Mouse (Mus musculus) lung, embryonic 16.5 days (tissue): ENCODE results near the gene 4930442H23Rik. TPM values are rescaled to one million over a fixed set of nuclear protein-coding genes. Genes with fewer than 3 reads are reported as not detected.
"Not testable (repeated sequence)": the region's sequence is repeated elsewhere in the genome, so short reads cannot be mapped to it uniquely, and the experiment has no call there.

Experiments
- ATAC-seq: fragments of 200-750 bp; cut with Nextera tagmentation; 2 replicates; pipeline ENCODE4 v1.8.0; 2017; ENCODE audit warnings: low read depth, mild to moderate bottlenecking, moderate library complexity
- H3K27ac ChIP-seq: fragments of 300-500 bp; sonication (generic); 2 replicates; pipeline ENCODE4 v1.5.1; 2014; ENCODE audit warnings: mild to moderate bottlenecking, control low read depth, low read length
- H3K27me3 ChIP-seq: fragments of 300-500 bp; sonication (generic); 2 replicates; pipeline ENCODE4 v1.6.1; 2014; ENCODE audit warnings: low read depth, low read length, mixed read lengths; ENCODE audit not compliant: control insufficient read depth, insufficient read depth
- H3K36me3 ChIP-seq: fragments of 300-500 bp; sonication (generic); 2 replicates; pipeline ENCODE4 v1.6.1; 2014; ENCODE audit warnings: low read length; ENCODE audit not compliant: control insufficient read depth, insufficient read depth
- H3K4me1 ChIP-seq: fragments of 300-500 bp; sonication (generic); replicated peaks from 2 replicates; pipeline ENCODE4 v1.6.1; 2014; ENCODE audit warnings: low read length, mixed read lengths; ENCODE audit not compliant: control insufficient read depth, insufficient read depth
- H3K4me2 ChIP-seq: fragments of 300-500 bp; sonication (generic); 2 replicates; pipeline ENCODE4 v1.6.1; 2014; ENCODE audit warnings: low read depth, low read length, control low read depth
- H3K4me3 ChIP-seq: fragments of 300-500 bp; sonication (generic); 2 replicates; pipeline ENCODE4 v1.5.1; 2014; ENCODE audit warnings: mild to moderate bottlenecking, low read length, control low read depth
- H3K9ac ChIP-seq: fragments of 300-500 bp; sonication (generic); 2 replicates; pipeline ENCODE4 v1.6.1; 2014; ENCODE audit warnings: low read length, control low read depth
- H3K9me3 ChIP-seq: fragments of 300-500 bp; sonication (generic); 2 replicates; pipeline ENCODE4 v1.6.1; 2016; ENCODE audit warnings: low read length; ENCODE audit not compliant: control insufficient read depth
- WGBS: fragments of 180-500 bp; shearing (Covaris S2); extraction: QIAGEN DNeasy Blood & Tissue Kit; methylation state at CpG from one replicate; pipeline ENCODE4 v1.1.7; 2014; 5-methylcytosine and 5-hydroxymethylcytosine counted together
- polyA plus RNA-seq: library from polyadenylated mRNA; unstranded; fragments of >200 nt; fragmentation: Nextera tagmentation; extraction: Ambion mirVana; gene quantifications from 2 replicates; pipeline ENCODE4 v1.2.1, GENCODE M21; 2015

Gene 4930442H23Rik
- polyA plus RNA-seq, 1 experiment from 2014 or later: not detected

DNA sequence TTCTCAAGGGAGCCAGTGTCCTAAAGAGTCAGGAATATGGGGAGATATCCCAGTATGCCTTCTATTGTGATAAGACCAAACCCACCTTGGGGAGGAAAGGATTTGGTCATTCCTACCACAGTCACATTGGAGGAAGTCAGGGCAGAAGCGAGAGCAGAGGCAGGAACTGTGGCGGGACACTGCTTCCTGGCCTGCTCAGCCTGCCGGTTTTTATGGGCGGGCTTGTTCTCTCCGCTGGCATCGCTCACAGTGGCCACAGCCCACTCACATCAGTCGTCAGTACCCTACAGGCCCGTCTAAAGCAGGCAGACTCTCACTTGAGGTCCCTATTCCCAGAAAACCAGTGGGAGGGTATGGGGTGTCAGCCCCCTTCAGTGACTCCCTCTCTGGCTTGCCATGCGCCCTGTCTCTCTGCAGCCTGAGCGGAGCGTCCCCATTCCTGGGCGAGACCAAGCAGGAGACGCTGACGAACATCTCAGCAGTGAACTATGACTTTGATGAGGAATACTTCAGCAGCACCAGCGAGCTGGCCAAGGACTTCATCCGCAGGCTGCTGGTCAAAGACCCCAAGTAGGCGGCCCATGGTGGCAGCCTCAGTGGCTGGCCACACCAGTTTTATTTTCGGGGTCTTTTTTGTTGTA, 7.8 kb upstream of the 4930442H23Rik start:
- Histone ChIP-seq H3K36me3 (peaks cover 18% of the 10 kb centered on the region), H3K4me2 (peak overlapping the region; percentile 95), H3K27me3 (peaks cover 28% of the 10 kb centered on the region), H3K4me3 (peak overlapping the region; percentile 50), H3K27ac (peak overlapping the region; percentile 82), H3K9ac (no peak overlapping the region), H3K4me1 (peaks cover 23% of the 10 kb centered on the region), H3K9me3 (no peaks in the 10 kb centered on the region)
- ATAC-seq: no peak
- WGBS: 72% methylated on average over 18 of the region's 18 CpGs

- no peak for ATAC-seq
- no peak overlapping the region for H3K9ac ChIP-seq
- 51% methylated on average over 6 of the region's 6 CpGs for WGBS
These were observed 7.3 kb upstream of the 4930442H23Rik start for GRCm38 (mm10) chr10:81190912-81191321.

GRCm38 (mm10) chr10:81190236-81190911, 6.7 kb upstream of the 4930442H23Rik start:
- WGBS: 67% methylated on average over 31 of the region's 31 CpGs
- H3K9me3 ChIP-seq: no peaks in the 10 kb centered on the region
- H3K4me2 ChIP-seq: no peak overlapping the region
- H3K27ac ChIP-seq: no peak overlapping the region
- no peak for ATAC-seq
- no peak overlapping the region for H3K4me3 ChIP-seq
- H3K27me3 ChIP-seq: peaks cover 23% of the 10 kb centered on the region
- peaks cover 24% of the 10 kb centered on the region for H3K4me1 ChIP-seq
- peaks cover 21% of the 10 kb centered on the region for H3K36me3 ChIP-seq
- H3K9ac ChIP-seq: no peak overlapping the region

More at GRCm38 (mm10) chr10:81190912-81191321, 7.3 kb upstream of the 4930442H23Rik start:
- peaks cover 25% of the 10 kb centered on the region for H3K27me3 ChIP-seq
- no peak overlapping the region for H3K4me2 ChIP-seq
- H3K27ac ChIP-seq: peak overlapping the region; percentile 25; the same call in 1 of the 2 replicates
- H3K4me1 ChIP-seq: peaks cover 23% of the 10 kb centered on the region
- H3K4me3 ChIP-seq: no peak overlapping the region
- no peaks in the 10 kb centered on the region for H3K9me3 ChIP-seq
- H3K36me3 ChIP-seq: peaks cover 18% of the 10 kb centered on the region

GRCm38 (mm10) chr10:81189821-81190220, 6.2 kb upstream of the 4930442H23Rik start:
- peaks cover 18% of the 10 kb centered on the region for H3K27me3 ChIP-seq
- H3K4me2 ChIP-seq: no peak overlapping the region
- H3K36me3 ChIP-seq: peaks cover 23% of the 10 kb centered on the region
- H3K4me1 ChIP-seq: peaks cover 29% of the 10 kb centered on the region
- H3K9me3 ChIP-seq: no peaks in the 10 kb centered on the region
- H3K27ac ChIP-seq: no peak overlapping the region
- H3K9ac ChIP-seq: no peak overlapping the region
- no peak for ATAC-seq
- H3K4me3 ChIP-seq: no peak overlapping the region
- 72% methylated on average over 26 of the region's 26 CpGs for WGBS

DNA sequence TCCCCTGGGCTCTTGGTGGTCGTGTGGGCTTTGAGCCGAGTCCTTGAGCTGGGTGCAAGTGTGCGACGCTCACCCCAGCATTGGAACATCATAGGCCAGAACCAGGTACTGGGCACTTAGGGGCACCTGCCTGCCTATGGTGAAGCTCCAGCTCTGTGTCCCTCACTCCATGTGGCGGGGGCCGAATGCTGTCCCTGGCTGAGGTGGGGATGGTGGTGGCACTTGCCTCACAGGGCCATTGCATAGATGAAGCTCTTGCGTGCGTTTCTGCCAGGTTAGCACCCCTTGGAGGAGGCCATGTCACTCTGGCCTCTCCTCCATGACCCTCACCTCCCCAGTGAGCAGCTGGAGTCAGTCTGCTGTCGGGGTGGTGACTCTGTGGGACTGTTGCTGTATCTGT, 3.5 kb upstream of the 4930442H23Rik start:
- peaks cover 28% of the 10 kb centered on the region for H3K36me3 ChIP-seq
- 92% methylated on average over 9 of the region's 9 CpGs for WGBS

DNA sequence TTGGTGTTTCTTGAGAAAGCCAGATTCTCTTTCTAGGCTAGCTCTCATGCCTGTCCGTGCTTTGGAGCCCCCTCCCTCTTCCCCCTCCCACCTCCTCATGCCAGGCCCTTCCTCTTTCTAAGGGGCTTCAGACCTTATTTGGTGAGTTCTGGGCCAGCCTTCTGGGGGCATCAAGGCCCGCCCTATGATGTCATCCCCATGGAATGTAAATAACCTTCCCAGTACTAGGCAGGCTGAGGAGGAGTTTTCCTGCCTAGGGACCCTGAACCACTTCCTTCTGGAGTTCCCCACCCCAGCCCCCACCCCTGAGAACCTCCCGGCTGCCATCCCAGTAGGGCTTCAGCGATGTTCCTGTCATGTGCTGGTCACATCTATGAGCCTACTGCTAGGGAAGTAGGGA, 1.1 kb upstream of the 4930442H23Rik start:
- WGBS: 13% methylated on average over 4 of the region's 4 CpGs
- peak; percentile 38 for ATAC-seq
- H3K9ac ChIP-seq: no peak overlapping the region; the same call in 1 of the 2 replicates
- peaks cover 43% of the 10 kb centered on the region for H3K36me3 ChIP-seq
- no peaks in the 10 kb centered on the region for H3K9me3 ChIP-seq
- peaks cover 25% of the 10 kb centered on the region for H3K4me1 ChIP-seq
- peak overlapping the region; percentile 25; the same call in 1 of the 2 replicates for H3K4me2 ChIP-seq
- no peak overlapping the region for H3K4me3 ChIP-seq
- H3K27me3 ChIP-seq: no peaks in the 10 kb centered on the region
- H3K27ac ChIP-seq: peak overlapping the region; percentile 93

More for the DNA sequence above, 3.5 kb upstream of the 4930442H23Rik start:
- Histone ChIP-seq H3K27ac (no peak overlapping the region), H3K9ac (no peak overlapping the region; the same call in 1 of the 2 replicates), H3K4me1 (peaks cover 36% of the 10 kb centered on the region), H3K4me2 (no peak overlapping the region), H3K4me3 (no peak overlapping the region), H3K9me3 (no peaks in the 10 kb centered on the region), H3K27me3 (no peaks in the 10 kb centered on the region)
- ATAC-seq: no peak

DNA sequence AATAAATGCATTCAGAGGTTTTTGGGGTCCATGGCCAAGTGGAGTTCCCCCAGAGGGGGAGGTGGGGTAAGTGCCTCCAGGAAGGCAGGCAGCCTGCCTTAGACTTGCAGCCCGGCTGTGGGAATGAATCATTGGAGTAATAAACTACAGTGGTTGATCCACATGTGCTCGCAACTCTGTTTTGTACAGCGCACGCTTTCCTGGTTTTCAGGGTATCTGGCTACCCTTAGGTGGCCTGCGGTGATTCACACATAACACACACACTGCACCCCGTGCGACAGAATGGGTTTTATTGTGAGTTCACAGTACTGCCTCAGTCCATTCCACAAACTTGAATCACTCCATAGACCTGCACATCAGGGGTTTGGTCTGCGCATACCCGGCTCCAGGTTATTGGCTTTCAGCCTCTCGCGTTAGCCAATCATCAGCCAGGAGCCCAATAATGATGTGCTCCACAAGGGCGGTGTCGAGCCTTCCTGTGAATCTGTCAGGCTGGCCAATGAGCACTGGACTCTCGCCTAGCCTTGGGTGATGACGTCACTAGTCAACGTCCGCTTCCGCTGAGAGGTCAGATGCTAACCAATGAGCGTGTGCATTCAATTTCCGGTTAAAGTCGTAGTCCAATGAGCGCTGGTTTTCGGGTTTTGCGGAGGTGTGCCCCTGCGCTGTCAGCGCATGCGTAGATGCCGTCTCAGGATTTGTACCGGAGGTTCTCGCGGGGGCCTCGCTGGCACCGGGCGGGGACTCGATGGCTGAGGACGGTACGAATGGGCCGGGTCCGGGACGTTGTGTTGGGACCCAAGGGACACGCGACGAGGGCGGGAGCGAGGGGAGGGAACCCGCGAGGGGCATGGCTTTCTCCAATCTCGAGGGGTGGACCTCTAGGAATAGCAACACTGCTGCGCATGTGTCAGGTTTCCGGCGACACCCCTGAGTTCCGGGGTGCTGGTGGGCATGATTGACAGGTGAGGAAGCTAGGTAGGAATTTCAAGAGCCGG, 1.0 kb downstream of the 4930442H23Rik start, which contains the start of gene Dapk3:
Dapk3 (plus strand) TSS at position 670 of the 998 bp plus-strand sequence.
- peak; percentile 94 for ATAC-seq
- WGBS: 4% methylated on average over 53 of the region's 53 CpGs
- peak within 1 kb of the TSS; percentile 93 for H3K27ac ChIP-seq
- H3K4me3 ChIP-seq: peak within 1 kb of the TSS; percentile 69
- peaks cover 37% of the 10 kb centered on the region for H3K4me1 ChIP-seq
- no peaks in the 10 kb centered on the region for H3K9me3 ChIP-seq
- no peaks in the 10 kb centered on the region for H3K27me3 ChIP-seq
- H3K4me2 ChIP-seq: peak within 1 kb of the TSS; percentile 60
- peaks cover 59% of the 10 kb centered on the region for H3K36me3 ChIP-seq
- peak within 1 kb of the TSS; percentile 78 for H3K9ac ChIP-seq

- peaks cover 38% of the 10 kb centered on the region for H3K4me1 ChIP-seq
- ATAC-seq, H3K27me3 ChIP-seq, H3K27ac ChIP-seq, H3K9ac ChIP-seq, H3K4me2 ChIP-seq, H3K9me3 ChIP-seq, H3K4me3 ChIP-seq: not testable (repeated sequence)
- peaks cover 59% of the 10 kb centered on the region for H3K36me3 ChIP-seq
- WGBS: 67% methylated on average over 12 of the region's 12 CpGs
These were observed 1.8 kb downstream of the 4930442H23Rik start for GRCm38 (mm10) chr10:81181860-81182259.
